Mouse (Mus musculus): ENCODE data around the gene Nucb2.

Nucb2 gene

DNA sequence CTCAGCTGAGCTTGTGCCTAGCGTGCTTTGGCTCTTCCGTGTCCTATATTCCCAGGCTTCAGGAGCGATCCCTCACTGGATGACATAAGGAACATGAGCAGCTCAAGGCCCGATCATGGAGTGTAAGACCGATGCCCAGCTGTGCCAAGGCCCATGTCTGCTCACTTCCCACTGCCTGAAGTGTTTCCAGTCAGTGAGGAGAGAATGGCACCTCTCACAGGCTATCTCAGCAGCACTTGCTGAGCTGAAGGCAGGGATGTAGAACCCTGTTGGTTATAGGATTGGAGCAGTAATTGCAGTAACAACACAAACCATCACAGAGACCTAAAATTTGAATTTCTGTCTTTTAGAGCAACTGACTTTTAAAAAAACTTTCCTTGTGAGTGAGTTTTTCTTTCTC is 26.3 kb downstream of the Nucb2 start:
- H3K4me3 ChIP-seq (replicated peaks; ENCODE audit: low read length): no peak overlapping the region
- no peaks in the 10 kb centered on the region for H3K27me3 ChIP-seq (ENCODE audit: insufficient read depth, low read length)
- H3K9me3 ChIP-seq (ENCODE audit: low read length): no peaks in the 10 kb centered on the region
- peaks cover 10% of the 10 kb centered on the region for H3K4me1 ChIP-seq (replicated peaks; ENCODE audit: low read depth, low read length)
- TF ChIP-seq POU5F1 (IDR thresholded peaks at IDR 0.05; ENCODE audit: borderline replicate concordance, low read length): no peak
- no peak for TF ChIP-seq CTCF (conservative IDR thresholded peaks at IDR 0.05; ENCODE audit: low read length)
- TF ChIP-seq NANOG (IDR thresholded peaks at IDR 0.05; ENCODE audit: borderline replicate concordance, low read length): no peak
- H3K36me3 ChIP-seq (ENCODE audit: insufficient read depth, low read length): peaks cover 8% of the 10 kb centered on the region; the same call in 1 of the 2 replicates

DNA sequence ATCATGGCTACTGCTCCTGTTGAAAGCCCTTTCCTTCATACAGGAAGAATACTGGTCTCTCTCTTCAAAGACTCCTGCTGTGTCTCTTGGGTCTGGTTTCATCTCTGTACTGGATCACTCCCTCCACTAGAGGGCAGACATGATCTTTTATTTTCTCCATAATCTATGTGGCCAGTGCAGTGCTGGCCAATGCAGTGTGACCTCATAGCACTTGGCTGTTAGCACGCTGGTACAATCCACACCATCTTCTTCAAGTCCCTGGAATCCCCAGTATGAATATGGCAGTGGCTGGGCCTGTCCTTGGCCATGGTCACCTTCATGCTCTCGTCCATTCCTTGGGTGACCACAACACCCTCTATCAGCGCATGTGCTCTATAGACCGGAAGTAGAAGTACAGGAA is 27.1 kb downstream of the Nucb2 start:
- peaks cover 10% of the 10 kb centered on the region for H3K4me1 ChIP-seq (replicated peaks; ENCODE audit: low read depth, low read length)
- no peaks in the 10 kb centered on the region for H3K9me3 ChIP-seq (ENCODE audit: low read length)
- H3K36me3 ChIP-seq (ENCODE audit: insufficient read depth, low read length): peaks cover under 1% of the 10 kb centered on the region; the same call in 1 of the 2 replicates
- no peaks in the 10 kb centered on the region for H3K27me3 ChIP-seq (ENCODE audit: insufficient read depth, low read length)
- TF ChIP-seq NANOG (IDR thresholded peaks at IDR 0.05; ENCODE audit: borderline replicate concordance, low read length) (no peak), CTCF (conservative IDR thresholded peaks at IDR 0.05; ENCODE audit: low read length) (peak; percentile 72)
- H3K4me3 ChIP-seq (replicated peaks; ENCODE audit: low read length): no peak overlapping the region

DNA sequence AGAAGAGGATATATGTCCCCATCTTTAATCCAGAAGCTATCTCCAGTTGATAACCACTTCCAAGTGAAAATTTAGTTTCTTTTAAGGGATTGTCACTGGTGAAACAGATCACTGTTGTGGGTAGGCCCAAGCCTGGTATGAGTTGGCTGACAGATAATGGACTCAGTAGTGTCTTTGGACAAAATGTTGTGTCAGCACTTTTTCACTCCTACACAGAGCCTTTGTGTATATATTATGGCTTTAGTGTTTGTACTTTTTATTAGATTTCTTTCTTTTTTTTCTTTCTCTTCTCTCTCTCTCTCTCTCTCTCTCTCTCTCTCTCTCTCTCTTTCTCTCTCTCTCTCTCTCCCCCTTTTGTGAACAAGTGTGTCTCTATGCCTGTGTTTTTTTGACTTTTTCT is 52.7 kb downstream of the Nucb2 start:
- TF ChIP-seq POU5F1 (IDR thresholded peaks at IDR 0.05; ENCODE audit: borderline replicate concordance, low read length) (no peak), NANOG (IDR thresholded peaks at IDR 0.05; ENCODE audit: borderline replicate concordance, low read length) (no peak), CTCF (conservative IDR thresholded peaks at IDR 0.05; ENCODE audit: low read length) (no peak)
- no peak overlapping the region for H3K4me3 ChIP-seq (replicated peaks; ENCODE audit: low read length)
- H3K27me3 ChIP-seq (ENCODE audit: insufficient read depth, low read length): no peaks in the 10 kb centered on the region
- peaks cover 3% of the 10 kb centered on the region; the same call in 1 of the 2 replicates for H3K9me3 ChIP-seq (ENCODE audit: low read length)
- no peaks in the 10 kb centered on the region for H3K4me1 ChIP-seq (replicated peaks; ENCODE audit: low read depth, low read length)
- no peaks in the 10 kb centered on the region for H3K36me3 ChIP-seq (ENCODE audit: insufficient read depth, low read length)

DNA sequence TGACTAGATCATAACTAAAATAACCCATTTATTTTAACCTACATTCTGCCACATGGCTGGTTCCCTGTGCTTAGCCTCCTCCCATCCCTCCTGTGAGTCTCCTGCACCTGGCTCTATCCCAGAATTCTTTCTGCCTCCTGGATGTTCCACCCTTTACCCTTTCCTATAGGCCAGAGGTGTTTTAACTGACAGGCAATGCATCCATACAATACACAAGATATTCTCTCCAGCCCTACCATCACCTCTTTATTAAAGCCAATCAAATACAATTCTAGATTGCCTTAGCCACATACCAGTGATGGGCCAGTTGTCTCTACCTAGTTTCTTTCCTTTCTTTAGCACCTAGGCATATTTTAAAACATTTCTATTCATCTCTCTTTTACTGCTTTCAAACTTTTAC is 70.4 kb downstream of the Nucb2 start:
- H3K4me1 ChIP-seq (replicated peaks; ENCODE audit: low read depth, low read length): 0 out of 2 replicates have a peak, but pooled peaks cover 4% of the 10 kb centered on the region
- no peaks in the 10 kb centered on the region for H3K27me3 ChIP-seq (ENCODE audit: insufficient read depth, low read length)
- TF ChIP-seq POU5F1 (IDR thresholded peaks at IDR 0.05; ENCODE audit: borderline replicate concordance, low read length): no peak
- no peak for TF ChIP-seq CTCF (conservative IDR thresholded peaks at IDR 0.05; ENCODE audit: low read length)
- no peaks in the 10 kb centered on the region for H3K9me3 ChIP-seq (ENCODE audit: low read length)
- H3K36me3 ChIP-seq (ENCODE audit: insufficient read depth, low read length): no peaks in the 10 kb centered on the region
- H3K4me3 ChIP-seq (replicated peaks; ENCODE audit: low read length): peak overlapping the region; percentile 57

Measured in E14TG2a.4 (cell line).